Mouse (Mus musculus): ENCODE data around the gene Gm36210. TPM values are rescaled to one million over a fixed set of nuclear protein-coding genes. Genes with fewer than 3 reads are reported as not detected.

Gene Gm36210
- total and polyA plus RNA-seq, 2 experiments from 2014 or later = 0.08 to 0.88 TPM

DNA sequence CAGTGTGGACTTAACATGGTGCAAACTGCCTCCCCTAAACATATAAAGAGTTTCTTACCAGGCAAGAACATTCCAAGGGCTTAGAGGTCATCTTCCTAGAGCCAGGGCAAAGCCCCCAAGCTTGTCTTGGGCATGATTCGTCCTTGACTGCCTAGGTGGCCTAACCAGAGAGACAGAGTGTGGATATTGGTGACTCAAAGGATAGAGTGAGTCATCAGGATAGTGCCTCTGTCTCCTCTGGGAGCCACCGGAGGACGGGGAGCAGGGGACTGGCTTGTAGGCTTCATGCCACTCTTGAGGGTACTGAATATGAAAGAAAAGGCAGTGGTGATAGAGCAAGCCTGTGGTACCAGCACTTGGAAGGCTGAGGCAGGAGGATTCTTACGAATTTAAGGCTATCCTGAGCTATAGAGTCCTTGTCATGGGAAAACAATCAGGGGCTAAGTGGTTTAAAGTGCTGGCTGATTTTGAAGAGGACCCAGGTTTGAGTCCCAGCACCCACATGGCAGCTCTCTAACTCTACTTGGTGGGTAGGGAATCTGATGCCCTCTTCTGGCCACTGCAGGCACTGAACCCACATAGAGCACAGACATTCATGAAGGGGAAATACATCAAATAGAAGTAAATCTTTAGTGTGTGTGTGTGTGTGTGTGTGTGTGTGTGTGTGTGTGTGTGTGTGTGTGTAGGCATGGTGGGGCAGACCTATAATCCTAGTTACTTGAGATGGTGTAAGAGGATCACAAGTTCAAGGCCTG, 28.0 kb upstream of the Gm36210 start:
- Histone ChIP-seq H3K36me3 (replicated peaks; ENCODE audit: control insufficient read depth, insufficient read depth, low read length) (no peaks in the 10 kb centered on the region; the same call in 1 of the 2 replicates), H3K4me1 (ENCODE audit: control insufficient read depth, insufficient read depth) (no peaks in the 10 kb centered on the region), H3K27ac (ENCODE audit: low read depth) (no peak overlapping the region), H3K4me2 (ENCODE audit: low read depth, low read length) (no peak overlapping the region), H3K4me3 (ENCODE audit: low read depth, low read length) (no peak overlapping the region), H3K9me3 (replicated peaks; ENCODE audit: control insufficient read depth, low read length) (no peaks in the 10 kb centered on the region), H3K9ac (replicated peaks; ENCODE audit: low read depth, low read length) (no peak overlapping the region), H3K27me3 (ENCODE audit: control insufficient read depth, insufficient read depth, low read length) (no peaks in the 10 kb centered on the region)
- no peak for DNase-seq (ENCODE audit: low spot score)
- ATAC-seq (ENCODE audit: insufficient read depth, low read depth) = no peak
- no peak for TF ChIP-seq CTCF (IDR thresholded peaks at IDR 0.05; ENCODE audit: low read depth)
- TF ChIP-seq EP300 (IDR thresholded peaks at IDR 0.05; ENCODE audit: low read depth) = no peak
- 71% methylated on average over 4 of the region's 4 CpGs for WGBS

DNA sequence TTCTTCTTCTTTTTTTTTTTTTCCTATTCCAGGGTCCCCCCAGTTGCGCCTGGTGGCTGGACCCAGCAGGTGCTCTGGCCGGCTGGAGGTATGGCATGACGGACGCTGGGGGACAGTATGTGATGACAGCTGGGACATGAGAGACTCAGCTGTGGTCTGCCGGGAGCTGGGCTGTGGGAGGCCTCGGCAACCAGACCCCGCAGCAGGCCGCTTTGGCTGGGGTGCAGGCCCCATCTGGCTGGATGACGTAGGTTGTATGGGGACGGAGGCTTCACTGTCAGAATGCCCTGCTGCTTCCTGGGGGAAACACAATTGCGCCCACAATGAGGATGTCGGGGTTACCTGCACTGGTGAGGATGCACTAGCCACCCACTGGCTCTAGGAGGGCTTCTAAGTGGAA, 26.8 kb upstream of the Gm36210 start:
- DNase-seq (ENCODE audit: low spot score) (no peak), ATAC-seq (ENCODE audit: insufficient read depth, low read depth) (no peak)
- Histone ChIP-seq H3K27me3 (ENCODE audit: control insufficient read depth, insufficient read depth, low read length) (no peaks in the 10 kb centered on the region), H3K27ac (ENCODE audit: low read depth) (no peak overlapping the region), H3K9ac (replicated peaks; ENCODE audit: low read depth, low read length) (no peak overlapping the region), H3K4me2 (ENCODE audit: low read depth, low read length) (no peak overlapping the region), H3K4me3 (ENCODE audit: low read depth, low read length) (no peak overlapping the region), H3K36me3 (replicated peaks; ENCODE audit: control insufficient read depth, insufficient read depth, low read length) (no peaks in the 10 kb centered on the region; the same call in 1 of the 2 replicates), H3K4me1 (ENCODE audit: control insufficient read depth, insufficient read depth) (no peaks in the 10 kb centered on the region), H3K9me3 (replicated peaks; ENCODE audit: control insufficient read depth, low read length) (no peaks in the 10 kb centered on the region)
- TF ChIP-seq EP300 (IDR thresholded peaks at IDR 0.05; ENCODE audit: low read depth) (no peak), CTCF (IDR thresholded peaks at IDR 0.05; ENCODE audit: low read depth) (no peak)
- WGBS = 53% methylated on average over 12 of the region's 12 CpGs

DNA sequence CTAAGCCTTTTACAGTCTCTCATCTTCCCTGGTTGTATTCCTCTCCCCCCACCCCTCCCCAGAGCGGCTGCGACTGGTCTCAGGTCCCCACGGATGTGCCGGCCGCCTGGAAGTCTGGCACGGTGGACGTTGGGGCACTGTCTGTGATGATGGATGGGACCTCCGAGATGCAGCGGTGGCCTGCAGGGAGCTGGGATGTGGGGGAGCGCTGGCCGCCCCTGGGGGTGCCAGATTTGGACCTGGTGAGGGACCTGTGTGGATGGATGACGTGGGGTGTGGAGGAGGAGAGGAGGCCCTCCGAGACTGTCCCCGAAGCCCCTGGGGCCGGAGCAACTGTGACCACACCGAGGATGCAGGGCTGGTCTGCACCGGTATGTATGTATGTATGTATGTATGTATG, 22.0 kb upstream of the Gm36210 start:
- Histone ChIP-seq H3K4me2 (ENCODE audit: low read depth, low read length) (no peak overlapping the region), H3K4me3 (ENCODE audit: low read depth, low read length) (no peak overlapping the region), H3K4me1 (ENCODE audit: control insufficient read depth, insufficient read depth) (peaks cover 12% of the 10 kb centered on the region), H3K9me3 (replicated peaks; ENCODE audit: control insufficient read depth, low read length) (no peaks in the 10 kb centered on the region), H3K36me3 (replicated peaks; ENCODE audit: control insufficient read depth, insufficient read depth, low read length) (no peaks in the 10 kb centered on the region), H3K9ac (replicated peaks; ENCODE audit: low read depth, low read length) (no peak overlapping the region), H3K27me3 (ENCODE audit: control insufficient read depth, insufficient read depth, low read length) (no peaks in the 10 kb centered on the region), H3K27ac (ENCODE audit: low read depth) (no peak overlapping the region)
- no peak for ATAC-seq (ENCODE audit: insufficient read depth, low read depth)
- WGBS = 73% methylated on average over 17 of the region's 17 CpGs
- TF ChIP-seq CTCF (IDR thresholded peaks at IDR 0.05; ENCODE audit: low read depth) (no peak), EP300 (IDR thresholded peaks at IDR 0.05; ENCODE audit: low read depth) (no peak)
- DNase-seq (ENCODE audit: low spot score) = no peak

DNA sequence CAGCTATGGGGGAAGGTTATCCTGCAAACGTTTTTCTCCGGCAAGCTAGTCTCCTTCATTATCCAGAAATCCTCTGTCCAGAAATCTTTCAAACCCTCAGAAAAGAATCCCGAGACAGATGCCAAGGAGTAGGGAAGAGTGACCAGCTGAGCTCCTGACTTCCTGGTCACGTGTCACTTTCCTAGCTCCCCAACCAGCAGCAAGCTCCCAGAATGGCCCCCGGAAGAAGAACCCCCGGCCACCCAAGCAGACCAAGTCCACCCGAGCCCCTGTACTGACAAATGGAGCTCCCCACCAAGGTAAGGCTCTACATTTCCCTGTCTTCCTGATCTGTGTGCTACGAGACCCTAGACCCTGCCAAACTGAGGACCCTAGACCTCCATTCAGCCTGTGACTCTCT, 21.4 kb upstream of the Gm36210 start:
- ATAC-seq (ENCODE audit: insufficient read depth, low read depth) (no peak), DNase-seq (ENCODE audit: low spot score) (no peak)
- Histone ChIP-seq H3K4me1 (ENCODE audit: control insufficient read depth, insufficient read depth) (peaks cover 18% of the 10 kb centered on the region), H3K27ac (ENCODE audit: low read depth) (no peak overlapping the region), H3K27me3 (ENCODE audit: control insufficient read depth, insufficient read depth, low read length) (no peaks in the 10 kb centered on the region), H3K9ac (replicated peaks; ENCODE audit: low read depth, low read length) (no peak overlapping the region), H3K9me3 (replicated peaks; ENCODE audit: control insufficient read depth, low read length) (no peaks in the 10 kb centered on the region), H3K36me3 (replicated peaks; ENCODE audit: control insufficient read depth, insufficient read depth, low read length) (no peaks in the 10 kb centered on the region), H3K4me2 (ENCODE audit: low read depth, low read length) (no peak overlapping the region), H3K4me3 (ENCODE audit: low read depth, low read length) (no peak overlapping the region)
- 60% methylated on average over 8 of the region's 8 CpGs for WGBS
- no peak for TF ChIP-seq EP300 (IDR thresholded peaks at IDR 0.05; ENCODE audit: low read depth)
- no peak for TF ChIP-seq CTCF (IDR thresholded peaks at IDR 0.05; ENCODE audit: low read depth)

DNA sequence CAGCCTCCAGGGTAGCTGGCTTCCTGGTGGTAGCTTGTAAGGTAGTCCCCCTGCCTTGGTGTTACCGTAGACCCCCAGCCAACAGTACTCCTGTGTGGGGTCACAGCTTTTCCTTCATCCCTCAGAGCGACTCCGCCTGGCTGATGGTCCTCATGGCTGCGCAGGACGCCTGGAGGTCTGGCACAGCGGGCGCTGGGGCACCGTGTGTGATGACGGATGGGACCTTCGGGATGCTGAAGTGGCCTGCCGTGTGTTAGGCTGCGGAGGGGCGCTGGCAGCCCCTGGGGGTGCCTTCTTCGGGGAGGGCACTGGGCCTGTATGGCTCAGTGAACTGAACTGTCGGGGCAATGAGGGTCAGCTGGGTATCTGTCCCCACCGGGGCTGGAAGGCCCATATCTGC, 20.5 kb upstream of the Gm36210 start:
- no peaks in the 10 kb centered on the region for H3K36me3 ChIP-seq (replicated peaks; ENCODE audit: control insufficient read depth, insufficient read depth, low read length)
- H3K4me2 ChIP-seq (ENCODE audit: low read depth, low read length) = no peak overlapping the region
- H3K4me3 ChIP-seq (ENCODE audit: low read depth, low read length) = no peak overlapping the region
- no peak overlapping the region for H3K27ac ChIP-seq (ENCODE audit: low read depth)
- no peaks in the 10 kb centered on the region for H3K9me3 ChIP-seq (replicated peaks; ENCODE audit: control insufficient read depth, low read length)
- no peak for DNase-seq (ENCODE audit: low spot score)
- no peak overlapping the region for H3K9ac ChIP-seq (replicated peaks; ENCODE audit: low read depth, low read length)
- ATAC-seq (ENCODE audit: insufficient read depth, low read depth) = no peak
- no peaks in the 10 kb centered on the region for H3K27me3 ChIP-seq (ENCODE audit: control insufficient read depth, insufficient read depth, low read length)
- no peak for TF ChIP-seq CTCF (IDR thresholded peaks at IDR 0.05; ENCODE audit: low read depth)
- no peak for TF ChIP-seq EP300 (IDR thresholded peaks at IDR 0.05; ENCODE audit: low read depth)
- peaks cover 22% of the 10 kb centered on the region for H3K4me1 ChIP-seq (ENCODE audit: control insufficient read depth, insufficient read depth)
- WGBS = 83% methylated on average over 16 of the region's 16 CpGs
